Mouse (Mus musculus) CH12.LX (cell line): Measurements from ENCODE around the gene Lifr. TPM values are rescaled to one million over a fixed set of nuclear protein-coding genes. Genes with fewer than 3 reads are reported as not detected.

Experiments used
- DNase-seq: peaks from one replicate; pipeline ENCODE4 v3.0.0-alpha.2; 2013; ENCODE audit errors: extremely low read depth
- H3K27ac ChIP-seq: 2 replicates; pipeline ENCODE4 v1.5.1; 2012; ENCODE audit warnings: low read depth, mild to moderate bottlenecking, control low read depth, moderate library complexity; ENCODE audit not compliant: insufficient read depth
- H3K27me3 ChIP-seq: replicated peaks from 2 replicates; pipeline ENCODE3; 2012; ENCODE audit warnings: inconsistent platforms
- H3K36me3 ChIP-seq, 2 experiments: replicated peaks in 1 of 2; 2 replicates each; pipeline versions ENCODE3 to v1.6.1; 2012; ENCODE audit warnings: inconsistent platforms in 1 of 2, low read length in 1 of 2, mild to moderate bottlenecking in 1 of 2, mixed read lengths in 1 of 2, moderate library complexity in 1 of 2; ENCODE audit not compliant: control insufficient read depth in 1 of 2, insufficient read depth in 1 of 2
- H3K4me1 ChIP-seq, 2 experiments: 2 replicates each; pipeline ENCODE4 v1.6.1; 2012; ENCODE audit warnings: inconsistent platforms in 1 of 2, moderate library complexity in 1 of 2; ENCODE audit not compliant: insufficient read depth in 2 of 2, control insufficient read depth in 1 of 2
- H3K4me2 ChIP-seq: 2 replicates; pipeline ENCODE4 v1.6.1; 2012; ENCODE audit warnings: low read depth, mild to moderate bottlenecking, control low read depth; ENCODE audit not compliant: poor library complexity, insufficient read depth, severe bottlenecking
- H3K4me3 ChIP-seq, 3 experiments: fragments of 150-350 bp in 1 of 3; sonication (generic) in 1 of 3; replicated peaks in 1 of 3; 2 replicates each; pipeline versions ENCODE3 to v1.5.1; 2011 to 2012; ENCODE audit warnings: low read depth in 2 of 3, low read length in 2 of 3, mild to moderate bottlenecking in 2 of 3, moderate library complexity in 2 of 3, control low read depth in 1 of 3, improper control_type of control experiment in 1 of 3, inconsistent platforms in 1 of 3, mixed read lengths in 1 of 3; ENCODE audit not compliant: poor library complexity in 1 of 3
- H3K79me2 ChIP-seq: replicated peaks from 2 replicates; pipeline ENCODE4 v1.6.1; 2012; ENCODE audit warnings: mild to moderate bottlenecking, moderate library complexity; ENCODE audit not compliant: control insufficient read depth, poor library complexity, insufficient read depth, severe bottlenecking; ENCODE audit errors: extremely low read depth
- H3K9ac ChIP-seq: 2 replicates; pipeline ENCODE4 v1.6.1; 2012; ENCODE audit warnings: low read depth, mild to moderate bottlenecking, control low read depth, moderate library complexity; ENCODE audit not compliant: insufficient read depth
- H3K9me3 ChIP-seq: replicated peaks from 2 replicates; pipeline ENCODE3; 2012; ENCODE audit warnings: low read length, inconsistent platforms, mixed read lengths
- BHLHE40 ChIP-seq: IDR thresholded peaks from 2 replicates; pipeline ENCODE4 v1.6.1; 2011; ENCODE audit warnings: mild to moderate bottlenecking, low read depth, low read length, improper control_type of control experiment
- E2F4 ChIP-seq: IDR thresholded peaks from 2 replicates; pipeline ENCODE4 v1.6.1; 2011; ENCODE audit warnings: low read depth, low read length, improper control_type of control experiment; ENCODE audit not compliant: insufficient replicate concordance
- EP300 ChIP-seq: IDR thresholded peaks from 2 replicates; pipeline ENCODE4 v1.6.1; 2011; ENCODE audit warnings: low read length, improper control_type of control experiment
- ETS1 ChIP-seq: conservative IDR thresholded peaks from 2 replicates; pipeline ENCODE4 v1.6.1; 2012; ENCODE audit warnings: low read depth, mild to moderate bottlenecking, inconsistent platforms, low read length, improper control_type of control experiment, moderate library complexity
- MAFK ChIP-seq: IDR thresholded peaks from 2 replicates; pipeline ENCODE4 v1.6.1; 2011; ENCODE audit warnings: low read length, improper control_type of control experiment; ENCODE audit not compliant: insufficient replicate concordance
- MAZ ChIP-seq: IDR thresholded peaks from 2 replicates; pipeline ENCODE4 v1.6.1; 2012; ENCODE audit warnings: low read depth, mild to moderate bottlenecking, inconsistent platforms, low read length, improper control_type of control experiment, moderate library complexity
- MYC ChIP-seq: IDR thresholded peaks from 2 replicates; pipeline ENCODE4 v1.6.1; 2011; ENCODE audit warnings: low read depth, mild to moderate bottlenecking, improper control_type of control experiment, low read length
- NELFE ChIP-seq: IDR thresholded peaks from 2 replicates; pipeline ENCODE4 v1.6.1; 2011; ENCODE audit warnings: low read depth, low read length, improper control_type of control experiment
- NRF1 ChIP-seq: IDR thresholded peaks from 2 replicates; pipeline ENCODE4 v1.6.1; 2014; ENCODE audit warnings: low read depth, mild to moderate bottlenecking, inconsistent platforms, low read length, improper control_type of control experiment, moderate library complexity
- PAX5 ChIP-seq: IDR thresholded peaks from 2 replicates; pipeline ENCODE4 v1.6.1; 2012; ENCODE audit warnings: low read length, inconsistent platforms, mixed read lengths
- SIN3A ChIP-seq: IDR thresholded peaks from 2 replicates; pipeline ENCODE4 v1.6.1; 2012; ENCODE audit warnings: low read length, improper control_type of control experiment, inconsistent platforms
- TBP ChIP-seq: conservative IDR thresholded peaks from 2 replicates; pipeline ENCODE4 v1.6.1; 2011; ENCODE audit warnings: low read depth, low read length, improper control_type of control experiment
- TCF12 ChIP-seq: IDR thresholded peaks from 2 replicates; pipeline ENCODE4 v1.6.1; 2014; ENCODE audit warnings: low read depth, mild to moderate bottlenecking, inconsistent platforms, low read length, improper control_type of control experiment
- ZKSCAN1 ChIP-seq: IDR thresholded peaks from 2 replicates; pipeline ENCODE4 v1.6.1; 2012; ENCODE audit warnings: low read depth, inconsistent platforms, low read length, improper control_type of control experiment, borderline replicate concordance
- ZMIZ1 ChIP-seq: IDR thresholded peaks from 2 replicates; pipeline ENCODE4 v1.6.1; 2012; ENCODE audit warnings: low read depth, mild to moderate bottlenecking, inconsistent platforms, low read length, improper control_type of control experiment
- ZNF384 ChIP-seq: IDR thresholded peaks from 2 replicates; pipeline ENCODE4 v1.6.1; 2012; ENCODE audit warnings: low read depth, low read length, improper control_type of control experiment, inconsistent platforms
- dilution Hi-C: fragments of 300-500 bp; cut with MboI; formaldehyde crosslinking; loops from 2 replicates; pipeline ENCODE4 v1.14.3; 2020; ENCODE audit warnings: low sequenced_read_pairs; ENCODE audit not compliant: extremely low pct_unique_long_range_greater_than_20kb, extremely low pct_ligation_motif_present
- in situ Hi-C: fragments of 300-500 bp; cut with MboI; formaldehyde crosslinking; loops from 3 replicates; pipeline ENCODE4 v1.14.3; 2019; ENCODE audit warnings: low sequenced_read_pairs, low pct_ligation_motif_present, low pct_unique_long_range_greater_than_20kb, mixed read lengths
- polyA plus RNA-seq: library from polyadenylated mRNA; unstranded; fragments of >175 nt; gene quantifications from 2 replicates; pipeline ENCODE4 v1.2.1, GENCODE M21; 2012; ENCODE audit warnings: low read depth; ENCODE audit not compliant: insufficient read length
- total RNA-seq, 2 experiments: library from RNA; depleted of rRNA; stranded (reverse); fragments of 300-350 nt in 1 of 2; fragments of >200 nt in 1 of 2; gene quantifications; 2 replicates each; pipeline ENCODE4 v1.2.3; 2012 to 2014

Lifr gene
- total and polyA plus RNA-seq, 3 experiments, result 0.03 TPM; not detected in 2

GRCm38 (mm10) chr15:7045056-7045455, 45.4 kb upstream of the Lifr start:
- Histone ChIP-seq H3K9me3 (no peaks in the 10 kb centered on the region), H3K4me2 (0 out of 2 replicates have a peak overlapping the region, but pooled peaks have one; percentile 7), H3K36me3 (no peaks in the 10 kb centered on the region), H3K4me1 (peaks cover 3 to 21% of the 10 kb centered on the region in 2 experiments; a peak in 3 of 4 replicates), H3K27me3 (peaks cover 1% of the 10 kb centered on the region), H3K9ac (no peak overlapping the region), H3K4me3 (no peak overlapping the region), H3K27ac (no peak overlapping the region), H3K79me2 (no peaks in the 10 kb centered on the region)
- dilution Hi-C loops, result no loop called here
- peak; percentile 59 for DNase-seq
- TF ChIP-seq EP300 (no peak), ETS1 (no peak), E2F4 (no peak), SIN3A (no peak), NRF1 (no peak), BHLHE40 (0 out of 2 replicates have a peak, but pooled peaks have one; percentile 10), TCF12 (no peak)
- TF ChIP-seq, all 38 proteins: peak for 1
- in situ Hi-C loops, result no loop called here

GRCm38 (mm10) chr15:7047931-7048330, 42.5 kb upstream of the Lifr start:
- no peaks in the 10 kb centered on the region for H3K79me2 ChIP-seq
- no peak overlapping the region for H3K27ac ChIP-seq
- no peak overlapping the region for H3K4me2 ChIP-seq
- H3K4me3 ChIP-seq, result no peak overlapping the region
- TF ChIP-seq ETS1 (no peak), ZNF384 (no peak), ZKSCAN1 (no peak), ZMIZ1 (no peak), TBP (no peak), MAFK (no peak), PAX5 (no peak), MAZ (no peak), MYC (no peak), NELFE (no peak)
- dilution Hi-C loops (no loop called here), in situ Hi-C loops (no loop called here)
- DNase-seq, result no peak
- H3K4me1 ChIP-seq, result peaks cover 3 to 14% of the 10 kb centered on the region in 2 experiments; a peak in 2 of 4 replicates
- no peak overlapping the region for H3K9ac ChIP-seq
- no peaks in the 10 kb centered on the region for H3K9me3 ChIP-seq
- no peaks in the 10 kb centered on the region for H3K36me3 ChIP-seq
- no peaks in the 10 kb centered on the region for H3K27me3 ChIP-seq
